Comparison of ENCODE assay signal across 14 mouse cellular contexts in the genomic region with DNA sequence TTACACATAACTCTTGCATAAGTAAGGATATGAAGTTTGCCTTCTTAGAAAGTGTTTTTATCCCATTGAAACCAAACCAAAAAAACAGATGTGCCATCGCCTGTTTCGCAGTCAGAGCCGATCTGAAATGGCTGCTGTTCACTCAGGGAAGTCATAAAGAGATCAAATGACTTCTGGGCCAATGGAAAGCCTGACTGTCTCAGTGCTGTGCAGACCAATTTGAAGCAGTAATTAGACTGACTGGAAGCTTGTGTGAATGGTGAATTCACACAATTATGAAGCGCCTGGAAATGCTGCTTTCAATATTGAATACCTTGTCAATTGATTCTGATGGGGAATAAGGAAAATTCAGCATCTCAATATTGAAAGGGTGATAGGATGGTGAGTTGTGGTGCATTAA.
"Had no signal": no experiment of that assay in that cellular context is flagged by ENCODE, and none has a peak within 500 bp of the region (broad histone marks: within the 10 kb centered on the region; RNA-seq: fewer than 3 reads in every experiment).

No protein-coding gene starts in this region.

- H3K9ac ChIP-seq: liver, embryonic 15.5 days; lung, embryonic 14.5 days had no signal

- H3K36me3 ChIP-seq: limb, embryonic 10.5 days; liver, embryonic 15.5 days had no signal

- DNase-seq: kidney, adult 18-20 months; kidney, postnatal 10 days; lung, embryonic 14.5 days; lung, postnatal 10 days; right cerebral cortex, postnatal 14 days; thymus, postnatal 4 days had no signal

- H3K4me1 ChIP-seq: limb, embryonic 10.5 days; liver, embryonic 15.5 days; megakaryocyte, embryonic 14.5 days had no signal

- H3K4me3 ChIP-seq: left cerebral cortex, adult 2 months; limb, embryonic 10.5 days; liver, embryonic 15.5 days; megakaryocyte, embryonic 14.5 days had no signal

- H3K4me2 ChIP-seq: liver, embryonic 11.5 days; liver, embryonic 15.5 days; lung, embryonic 14.5 days; midbrain, embryonic 11.5 days had no signal

- H3K27ac ChIP-seq: left cerebral cortex, adult 2 months; limb, embryonic 10.5 days; liver, embryonic 15.5 days; macrophage had no signal

- H3K9me3 ChIP-seq: limb, embryonic 10.5 days; liver, embryonic 15.5 days; megakaryocyte, embryonic 14.5 days had no signal

- H3K27me3 ChIP-seq: liver, embryonic 15.5 days; megakaryocyte, embryonic 14.5 days had no signal

- ATAC-seq: midbrain, embryonic 16.5 days had no signal
